Mouse (Mus musculus) kidney, postnatal 36 days (tissue): ENCODE measurements around the gene Olfr1173.

Experiments used
- DNase-seq, 2 experiments: peaks; one replicate each; pipeline ENCODE4 v3.0.0; 2021 to 2022; ENCODE audit warnings: mixed read lengths in 2 of 2

Gene Olfr1173

DNA sequence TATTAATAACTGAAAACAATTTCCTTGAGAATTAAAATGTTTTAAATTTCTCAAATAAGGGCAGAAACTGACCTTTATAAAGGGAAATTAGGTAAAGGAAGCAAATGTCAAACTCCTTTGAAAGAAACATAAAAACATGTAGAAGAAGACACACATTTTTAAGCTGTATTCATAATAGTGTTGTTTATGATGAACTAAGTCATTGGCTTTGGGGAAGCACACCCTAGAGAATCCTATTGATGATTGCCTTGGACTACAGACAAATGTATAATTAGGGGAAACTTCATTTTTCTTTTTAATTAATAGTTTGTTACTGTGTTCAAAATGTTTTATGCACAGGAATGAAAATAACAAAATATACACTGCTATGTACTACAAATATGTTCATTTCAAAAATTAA is at the start of gene Olfr1173:
Gene Olfr1173 (minus strand): TSS at position 101 of the 400 bp plus-strand sequence.
- no peak for DNase-seq

DNA sequence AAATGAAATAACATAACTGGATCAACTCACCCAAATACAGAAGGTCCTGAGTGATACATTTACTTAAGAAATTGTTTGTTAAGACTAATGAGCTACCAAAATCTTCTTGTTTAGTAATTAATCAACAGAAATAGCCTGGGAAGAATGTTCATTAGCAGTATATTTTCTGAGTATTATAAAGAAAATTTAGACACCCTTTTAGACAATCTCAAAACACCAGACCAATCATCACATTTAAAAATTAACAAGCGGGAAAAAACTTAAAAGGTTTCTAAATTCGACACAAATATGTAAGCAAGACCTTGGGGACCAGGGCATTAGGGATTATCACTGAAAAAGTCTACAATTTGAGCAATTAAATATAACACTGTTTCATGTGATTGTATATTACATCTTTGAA is 47.4 kb upstream of the Olfr1173 start, which contains the start of gene Olfr1175-ps:
Gene Olfr1175-ps (minus strand): TSS at position 101 of the 400 bp plus-strand sequence.
- DNase-seq, result no peak

DNA sequence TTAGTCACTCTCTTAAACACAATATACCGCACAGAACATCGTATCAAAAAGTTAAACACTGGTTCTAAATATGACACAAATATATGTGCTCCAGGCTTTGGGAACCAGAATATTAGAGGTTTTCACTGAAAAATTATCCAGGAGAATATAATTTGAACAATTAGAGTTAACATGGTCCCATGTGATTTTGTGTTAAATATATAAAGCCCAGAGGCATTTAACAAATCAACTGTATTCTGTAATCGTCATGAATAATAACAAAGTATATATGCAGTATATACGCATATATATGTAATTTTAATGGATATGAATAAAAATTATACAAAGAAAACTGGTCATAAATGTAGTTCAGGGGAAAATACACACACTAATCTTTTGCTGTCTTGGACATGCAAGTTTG is 35.4 kb upstream of the Olfr1173 start, which contains the start of gene Olfr1174-ps:
Gene Olfr1174-ps (minus strand): TSS at position 101 of the 400 bp plus-strand sequence.
- DNase-seq, result no peak

DNA sequence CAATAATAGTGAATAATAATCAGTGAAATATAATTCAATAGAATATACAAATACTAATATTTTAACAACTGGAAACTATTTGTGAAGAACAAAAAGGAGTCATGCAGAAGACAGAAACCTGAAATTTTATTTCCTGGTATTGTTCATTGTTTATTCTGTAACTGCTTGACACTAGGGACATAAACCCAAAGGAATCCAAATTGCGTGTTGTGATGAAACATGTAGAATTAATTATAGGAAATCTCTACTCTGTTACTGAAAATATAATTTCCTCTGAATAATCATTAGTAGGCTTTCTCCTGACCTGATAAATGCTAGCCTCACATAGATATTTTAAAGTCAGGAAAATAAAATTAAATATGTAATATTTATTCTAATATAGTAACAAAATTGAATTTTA is 51.4 kb downstream of the Olfr1173 start, which contains the start of gene Olfr1170:
Gene Olfr1170 (minus strand): TSS at position 101 of the 400 bp plus-strand sequence.
- DNase-seq, result no peak
